Mouse (Mus musculus): ENCODE measurements around the gene Lfng.

GRCm38 (mm10) chr5:140644263-140644662 is 37.1 kb downstream of the Lfng start:
- TF ChIP-seq CTCF (IDR thresholded peaks at IDR 0.05; ENCODE audit: control insufficient read depth, insufficient read depth, insufficient replicate concordance, low read depth, low read length), result no peak
- no peak for TF ChIP-seq POLR2A (IDR thresholded peaks at IDR 0.05; ENCODE audit: control insufficient read depth, low read depth, low read length)
